Mouse (Mus musculus) liver, adult (tissue): ENCODE measurements at regions not wholly inside any gene's neighbourhood (a gene's known extent, or its start where the extent isn't known, plus 50 kb on each side); places are given as distances from the start of the nearest gene placed in this dataset.

Source experiments
- GATA4 ChIP-seq: IDR thresholded peaks from 2 replicates; pipeline ENCODE4 v1.6.1; 2014; ENCODE audit warnings: mild to moderate bottlenecking, low read length; ENCODE audit not compliant: insufficient replicate concordance

- TF ChIP-seq GATA4: no peak
Measured at GRCm38 (mm10) chr11:111563171-111563570, 497.2 kb downstream of the Kcnj2 start.

DNA sequence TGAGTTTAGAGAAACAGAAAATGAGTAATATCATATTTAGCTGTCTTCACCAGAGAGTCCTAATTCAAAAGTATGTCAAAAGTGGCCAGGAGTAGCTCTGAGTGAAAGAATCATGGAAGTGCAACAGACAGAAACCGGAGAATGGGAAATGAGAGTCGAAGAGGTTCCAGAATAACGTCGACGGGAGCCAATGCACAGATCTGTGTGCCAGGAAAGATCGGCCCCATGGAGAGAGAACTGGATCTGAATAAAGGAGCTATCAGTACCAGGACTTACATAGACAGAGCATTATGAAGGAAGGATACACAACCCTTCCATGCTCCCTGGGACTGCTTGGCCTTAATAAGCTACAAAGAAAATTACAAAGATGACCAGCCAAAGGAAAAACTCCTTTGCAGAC is 502.1 kb downstream of the Kcnj2 start:
- TF ChIP-seq GATA4: no peak

GRCm38 (mm10) chr11:111568876-111569275 is 502.9 kb downstream of the Kcnj2 start:
- TF ChIP-seq GATA4: no peak

GRCm38 (mm10) chr11:111577883-111578282 is 511.9 kb downstream of the Kcnj2 start:
- no peak for TF ChIP-seq GATA4

DNA sequence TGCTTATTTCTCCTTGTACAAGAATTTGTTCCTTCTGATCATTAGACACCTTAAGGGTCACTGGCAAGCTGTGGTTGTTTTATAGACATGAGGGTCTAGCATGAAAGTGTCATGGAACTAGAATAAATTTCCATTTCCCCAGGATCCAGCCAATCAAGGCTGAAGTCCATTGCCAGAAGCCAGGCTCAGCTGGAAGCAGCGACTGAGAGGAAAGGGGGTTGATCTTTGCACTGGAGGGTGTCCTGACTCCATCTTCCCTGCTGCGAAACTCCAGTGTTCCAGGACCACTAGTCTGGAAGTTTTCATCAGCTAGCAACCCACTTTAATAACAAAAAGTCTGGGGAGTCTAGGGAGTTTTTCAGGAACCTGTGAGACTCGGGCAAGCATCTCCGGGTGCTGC is 517.0 kb downstream of the Kcnj2 start:
- no peak for TF ChIP-seq GATA4

DNA sequence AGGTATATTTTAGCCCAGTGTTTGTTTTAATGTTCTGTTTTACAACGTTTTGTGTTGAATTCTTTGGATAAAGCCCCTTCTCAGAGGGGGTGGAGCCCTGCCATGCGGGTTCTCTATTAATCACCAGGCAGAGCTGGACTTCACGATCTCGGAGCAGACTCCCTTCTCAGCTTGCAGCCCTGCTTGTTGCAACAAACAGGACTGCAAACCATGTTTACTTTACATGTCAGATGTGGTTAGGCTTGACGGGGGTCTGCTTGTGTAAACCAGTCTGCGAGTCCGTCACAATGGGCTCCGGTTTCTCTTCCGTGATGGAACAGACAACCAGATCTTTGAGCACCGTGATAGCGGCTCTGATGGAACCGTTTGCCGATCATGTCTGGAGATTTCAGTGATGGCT is 517.6 kb downstream of the Kcnj2 start:
- no peak for TF ChIP-seq GATA4

GRCm38 (mm10) chr11:111599456-111599855 is 533.5 kb downstream of the Kcnj2 start:
- peak; percentile 88; the same call in 1 of the 2 replicates for TF ChIP-seq GATA4

- TF ChIP-seq GATA4: no peak
Measured at GRCm38 (mm10) chr11:111605146-111605545, 539.2 kb downstream of the Kcnj2 start.

GRCm38 (mm10) chr11:111610522-111611015 is 544.6 kb downstream of the Kcnj2 start:
- no peak for TF ChIP-seq GATA4

GRCm38 (mm10) chr11:111643603-111644002 is 577.6 kb downstream of the Kcnj2 start:
- no peak for TF ChIP-seq GATA4

DNA sequence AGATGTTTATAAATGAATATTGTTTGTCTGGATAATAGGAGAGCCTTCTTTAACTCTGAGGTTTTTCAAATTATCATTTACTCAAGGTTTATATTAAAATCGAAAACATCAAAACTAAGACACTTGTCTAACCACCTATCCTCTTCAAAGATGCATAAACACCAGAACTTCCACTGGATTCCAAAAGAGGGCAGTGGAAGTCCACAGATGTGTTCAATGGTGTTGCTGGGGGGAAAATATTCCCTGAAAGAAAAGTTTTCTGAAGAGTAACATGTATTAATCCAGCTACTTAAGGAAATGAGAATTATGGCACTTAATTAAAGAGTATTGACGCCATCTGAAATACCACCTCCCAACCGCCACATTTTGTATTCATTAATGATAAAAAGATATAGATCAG is 586.9 kb downstream of the Kcnj2 start:
- no peak for TF ChIP-seq GATA4

- TF ChIP-seq GATA4: no peak
Measured at GRCm38 (mm10) chr11:111657778-111658177, 591.8 kb downstream of the Kcnj2 start.

DNA sequence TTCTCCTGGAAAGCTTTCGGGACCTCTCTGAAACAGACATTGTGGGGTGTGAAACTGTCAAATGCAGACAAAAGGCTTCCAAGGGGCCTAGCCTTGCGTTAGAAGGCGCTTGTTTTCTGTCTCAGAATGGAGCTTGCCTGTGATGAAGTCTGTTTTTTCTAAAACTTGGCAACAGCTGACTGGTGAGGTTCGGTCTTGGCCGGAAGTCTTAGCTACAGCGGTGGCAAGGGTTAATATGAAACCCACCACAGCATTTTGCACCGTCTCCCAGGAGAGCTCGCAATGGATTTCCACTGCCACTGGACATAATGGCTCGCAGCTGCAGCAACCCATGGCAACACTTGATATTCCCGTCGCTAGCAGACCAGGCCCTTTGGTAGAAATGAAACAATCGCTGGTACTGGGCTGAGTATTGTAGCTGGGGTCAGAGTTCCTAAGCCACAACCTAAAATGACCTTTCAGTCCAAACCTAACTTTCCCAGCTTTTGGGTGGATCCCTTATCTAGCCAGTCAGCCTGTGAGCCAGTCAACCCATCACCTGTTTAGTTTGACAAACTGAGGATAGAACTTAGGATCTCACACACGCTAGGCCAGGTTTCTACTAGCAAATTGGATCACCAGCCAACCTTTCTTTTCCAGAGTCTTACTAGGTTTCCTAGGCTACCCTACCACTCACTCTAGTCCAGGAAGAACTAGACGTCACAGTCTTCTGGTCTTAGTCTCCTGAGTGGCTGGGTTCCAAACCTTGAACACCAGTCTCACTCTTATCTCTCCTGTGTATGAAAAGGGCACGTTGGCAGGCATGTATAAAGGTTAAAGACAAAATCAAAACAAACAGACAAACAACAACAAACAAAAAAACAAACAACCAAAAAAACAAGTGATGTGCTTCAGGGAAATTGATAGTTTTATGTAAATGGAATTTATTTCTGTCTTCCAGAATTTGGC is 592.7 kb downstream of the Kcnj2 start:
- TF ChIP-seq GATA4: no peak

GRCm38 (mm10) chr11:111663269-111663668 is 597.3 kb downstream of the Kcnj2 start:
- TF ChIP-seq GATA4: no peak

DNA sequence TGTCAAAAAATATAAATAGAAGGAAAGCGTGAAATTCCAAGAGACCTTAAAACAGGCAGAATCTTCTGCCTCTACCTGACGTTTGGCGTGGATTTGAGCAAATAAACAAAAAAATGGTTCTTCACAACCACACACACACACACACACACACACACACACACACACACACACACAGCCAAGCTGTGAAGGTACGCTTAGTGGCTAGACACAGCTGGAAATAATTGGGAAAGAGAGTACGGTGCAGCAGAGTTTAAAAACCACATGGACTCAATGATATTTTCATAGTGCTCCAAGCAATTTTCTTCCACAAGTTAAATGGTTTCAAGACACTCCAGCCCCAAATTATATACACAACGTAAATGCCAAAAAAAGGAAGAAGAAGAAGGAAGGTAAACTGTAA is 600.4 kb downstream of the Kcnj2 start:
- no peak for TF ChIP-seq GATA4

DNA sequence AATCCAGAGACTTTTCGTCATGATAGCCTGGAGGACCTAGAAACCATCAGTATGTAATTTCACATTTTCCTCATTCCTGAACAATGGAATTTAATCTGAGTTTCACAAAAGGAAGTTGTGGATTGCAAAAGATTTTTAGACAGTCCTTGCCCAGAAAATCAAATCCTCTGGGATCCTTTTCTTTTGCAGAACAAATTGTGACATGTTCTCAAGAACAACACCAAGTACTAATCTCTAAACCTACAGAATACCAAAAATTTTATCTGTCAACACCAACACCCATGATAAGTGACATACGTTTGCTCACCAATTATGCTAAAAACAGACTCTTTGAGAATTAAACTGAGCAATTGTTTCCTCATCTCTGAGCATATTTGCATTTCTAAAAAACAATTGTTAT is 605.9 kb downstream of the Kcnj2 start:
- TF ChIP-seq GATA4: no peak
